Mouse (Mus musculus) liver, embryonic 11.5 days (tissue): ENCODE measurements around the gene Tln1. TPM values are rescaled to one million over a fixed set of nuclear protein-coding genes. Genes with fewer than 3 reads are reported as not detected.

Experiments used
- ATAC-seq: fragments of 200-750 bp; cut with Nextera tagmentation; replicated peaks from 2 replicates; pipeline ENCODE4 v1.8.0; 2017; ENCODE audit warnings: moderate number of reproducible peaks, mild to moderate bottlenecking, moderate TSS enrichment, moderate library complexity; ENCODE audit not compliant: low FRiP score
- DNase-seq: peaks from one replicate; pipeline ENCODE4 v3.0.0-alpha.2; 2017; ENCODE audit warnings: low spot score
- H3K27ac ChIP-seq: fragments of 300-500 bp; sonication (generic); 2 replicates; pipeline ENCODE4 v1.5.1; 2014; ENCODE audit warnings: mild to moderate bottlenecking, low read depth, low read length, control low read depth
- H3K27me3 ChIP-seq: fragments of 300-500 bp; sonication (generic); replicated peaks from 2 replicates; pipeline ENCODE4 v1.6.1; 2014; ENCODE audit warnings: low read length, mixed read lengths; ENCODE audit not compliant: control insufficient read depth, insufficient read depth
- H3K36me3 ChIP-seq: fragments of 300-500 bp; sonication (generic); 2 replicates; pipeline ENCODE4 v1.6.1; 2014; ENCODE audit warnings: mild to moderate bottlenecking, low read length, moderate library complexity, mixed read lengths; ENCODE audit not compliant: control insufficient read depth, insufficient read depth
- H3K4me1 ChIP-seq: fragments of 300-500 bp; sonication (generic); replicated peaks from 2 replicates; pipeline ENCODE4 v1.6.1; 2014; ENCODE audit warnings: low read length, mixed read lengths; ENCODE audit not compliant: control insufficient read depth, insufficient read depth
- H3K4me2 ChIP-seq: fragments of 300-500 bp; sonication (generic); 2 replicates; pipeline ENCODE4 v1.6.1; 2014; ENCODE audit warnings: mild to moderate bottlenecking, control low read depth, moderate library complexity
- H3K4me3 ChIP-seq: fragments of 300-500 bp; sonication (generic); 2 replicates; pipeline ENCODE4 v1.5.1; 2014; ENCODE audit warnings: low read depth, low read length, control low read depth
- H3K9ac ChIP-seq: fragments of 300-500 bp; sonication (generic); 2 replicates; pipeline ENCODE4 v1.6.1; 2014; ENCODE audit warnings: low read depth, low read length, control low read depth
- H3K9me3 ChIP-seq: fragments of 300-500 bp; sonication (generic); 2 replicates; pipeline ENCODE4 v1.6.1; 2016; ENCODE audit warnings: low read length, inconsistent platforms, mixed read lengths; ENCODE audit not compliant: control insufficient read depth
- WGBS: fragments of 180-500 bp; shearing (Covaris S2); extraction: QIAGEN DNeasy Blood & Tissue Kit; methylation state at CpG from one replicate; pipeline ENCODE4 v1.1.7; 2014; 5-methylcytosine and 5-hydroxymethylcytosine counted together
- polyA plus RNA-seq: library from polyadenylated mRNA; unstranded; fragments of >200 nt; fragmentation: Nextera tagmentation; extraction: Ambion mirVana; gene quantifications from 2 replicates; pipeline ENCODE4 v1.2.1, GENCODE M21; 2014

The Tln1 gene
- polyA plus RNA-seq, 1 experiment from 2014 or later: 66.4 TPM

- H3K9me3 ChIP-seq: no peaks in the 10 kb centered on the region
- peaks cover 18% of the 10 kb centered on the region for H3K4me1 ChIP-seq
- H3K27ac ChIP-seq: no peak overlapping the region
- peaks cover 18% of the 10 kb centered on the region for H3K36me3 ChIP-seq
- no peak overlapping the region for H3K4me2 ChIP-seq
- ATAC-seq: no peak
- 79% methylated on average over 5 of the region's 5 CpGs for WGBS
- H3K9ac ChIP-seq: no peak overlapping the region
- DNase-seq: no peak
- no peak overlapping the region for H3K4me3 ChIP-seq
- no peaks in the 10 kb centered on the region for H3K27me3 ChIP-seq
These were observed 19.8 kb upstream of the Tln1 start for GRCm38 (mm10) chr4:43582241-43582640.

- no peak overlapping the region for H3K9ac ChIP-seq
- H3K36me3 ChIP-seq: peaks cover 18% of the 10 kb centered on the region
- H3K4me2 ChIP-seq: no peak overlapping the region
- H3K4me1 ChIP-seq: peaks cover 26% of the 10 kb centered on the region
- H3K4me3 ChIP-seq: no peak overlapping the region
- 96% methylated on average over 12 of the region's 12 CpGs for WGBS
- ATAC-seq (no peak), DNase-seq (no peak)
- no peak overlapping the region for H3K27ac ChIP-seq
- H3K27me3 ChIP-seq: no peaks in the 10 kb centered on the region
- H3K9me3 ChIP-seq: no peaks in the 10 kb centered on the region
These were observed 18.9 kb upstream of the Tln1 start for GRCm38 (mm10) chr4:43581381-43581780.

- Histone ChIP-seq H3K4me1 (peaks cover 25% of the 10 kb centered on the region), H3K9ac (no peak overlapping the region), H3K4me2 (no peak overlapping the region), H3K36me3 (peaks cover 18% of the 10 kb centered on the region), H3K27ac (no peak overlapping the region), H3K4me3 (no peak overlapping the region), H3K9me3 (no peaks in the 10 kb centered on the region), H3K27me3 (no peaks in the 10 kb centered on the region)
- no peak for ATAC-seq
- no peak for DNase-seq
- 94% methylated on average over 5 of the region's 5 CpGs for WGBS
These were observed 18.2 kb upstream of the Tln1 start for GRCm38 (mm10) chr4:43580721-43581120.

GRCm38 (mm10) chr4:43579731-43580130 is 17.2 kb upstream of the Tln1 start:
- 72% methylated on average over 6 of the region's 6 CpGs for WGBS
- DNase-seq (no peak), ATAC-seq (no peak)
- Histone ChIP-seq H3K9me3 (no peaks in the 10 kb centered on the region), H3K4me2 (peak overlapping the region; percentile 99), H3K27me3 (no peaks in the 10 kb centered on the region), H3K4me1 (peaks cover 23% of the 10 kb centered on the region), H3K9ac (peak overlapping the region; percentile 84), H3K27ac (no peak overlapping the region), H3K4me3 (peak overlapping the region; percentile 77), H3K36me3 (peaks cover 18% of the 10 kb centered on the region)

GRCm38 (mm10) chr4:43579256-43579655 is 16.8 kb upstream of the Tln1 start:
- H3K27ac ChIP-seq: peak overlapping the region; percentile 78
- peaks cover 23% of the 10 kb centered on the region for H3K4me1 ChIP-seq
- no peaks in the 10 kb centered on the region for H3K27me3 ChIP-seq
- peak overlapping the region; percentile 99 for H3K4me2 ChIP-seq
- peaks cover 17% of the 10 kb centered on the region for H3K36me3 ChIP-seq
- ATAC-seq (no peak), DNase-seq (no peak)
- no peaks in the 10 kb centered on the region for H3K9me3 ChIP-seq
- 5% methylated on average over 10 of the region's 10 CpGs for WGBS
- H3K4me3 ChIP-seq: peak overlapping the region; percentile 77
- peak overlapping the region; percentile 84 for H3K9ac ChIP-seq

- ATAC-seq: peak; percentile 99
- under 1% methylated on average over 76 of the region's 76 CpGs for WGBS
- H3K4me1 ChIP-seq: peaks cover 23% of the 10 kb centered on the region
These were observed 16.1 kb upstream of the Tln1 start, which contains the start of the genes Rgp1 and Gba2 for GRCm38 (mm10) chr4:43578376-43579204. TSS of gene Rgp1 (plus strand) at chr4:43578715. TSS of gene Gba2 (minus strand) at chr4:43578873.

GRCm38 (mm10) chr4:43577237-43577881 is 14.9 kb upstream of the Tln1 start:
- Histone ChIP-seq H3K36me3 (peaks cover 13% of the 10 kb centered on the region), H3K9me3 (no peaks in the 10 kb centered on the region), H3K4me2 (peak overlapping the region; percentile 99), H3K4me3 (peak overlapping the region; percentile 77), H3K9ac (peak overlapping the region; percentile 84), H3K4me1 (peaks cover 23% of the 10 kb centered on the region), H3K27me3 (no peaks in the 10 kb centered on the region), H3K27ac (no peak overlapping the region)
- ATAC-seq (no peak), DNase-seq (no peak)
- WGBS: 36% methylated on average over 8 of the region's 8 CpGs

More at GRCm38 (mm10) chr4:43578376-43579204, 16.1 kb upstream of the Tln1 start, which contains the start of the genes Rgp1 and Gba2:
- peak; percentile 89 for DNase-seq
- no peaks in the 10 kb centered on the region for H3K27me3 ChIP-seq
- H3K27ac ChIP-seq: peak within 1 kb of the TSS; percentile 78
- H3K36me3 ChIP-seq: peaks cover 18% of the 10 kb centered on the region
- H3K4me2 ChIP-seq: peak within 1 kb of the TSS; percentile 99
- H3K9me3 ChIP-seq: no peaks in the 10 kb centered on the region
- H3K4me3 ChIP-seq: peak within 1 kb of the TSS; percentile 77
- H3K9ac ChIP-seq: peak within 1 kb of the TSS; percentile 84

GRCm38 (mm10) chr4:43575356-43575755 is 12.9 kb upstream of the Tln1 start:
- Histone ChIP-seq H3K9me3 (no peaks in the 10 kb centered on the region), H3K9ac (no peak overlapping the region), H3K36me3 (peaks cover 7% of the 10 kb centered on the region), H3K27ac (no peak overlapping the region), H3K4me2 (no peak overlapping the region), H3K4me1 (peaks cover 23% of the 10 kb centered on the region), H3K4me3 (no peak overlapping the region), H3K27me3 (no peaks in the 10 kb centered on the region)
- DNase-seq (no peak), ATAC-seq (no peak)
- 75% methylated on average over 2 of the region's 2 CpGs for WGBS
